23 mouse cellular contexts compared by ENCODE assay signal in genomic region chr19:18589276-18589675, GRCm38 (mm10).
"Had no signal": no experiment of that assay in that cellular context is flagged by ENCODE, and none has a peak within 500 bp of the region (broad histone marks: within the 10 kb centered on the region; RNA-seq: fewer than 3 reads in every experiment).

No protein-coding gene starts in this region.

- H3K27me3 ChIP-seq: heart, embryonic 12.5 days; hindbrain, embryonic 12.5 days; intestine, embryonic 15.5 days; limb, embryonic 12.5 days had no signal

- H3K9ac ChIP-seq: heart, embryonic 12.5 days; hindbrain, embryonic 12.5 days; hindbrain, embryonic 14.5 days; intestine, embryonic 15.5 days; limb, embryonic 12.5 days had no signal

- H3K4me1 ChIP-seq: intestine, embryonic 15.5 days had no signal

- H3K4me3 ChIP-seq: gastrocnemius, adult 2 months; heart, adult 2 months; heart, embryonic 12.5 days; hindbrain, embryonic 10.5 days; hindbrain, embryonic 12.5 days; intestine, embryonic 15.5 days; layer of hippocampus, adult 2 months; left cerebral cortex, adult 2 months; limb, embryonic 10.5 days; limb, embryonic 12.5 days had no signal

- H3K4me2 ChIP-seq: heart, embryonic 12.5 days; hindbrain, embryonic 12.5 days; hindbrain, embryonic 14.5 days; intestine, embryonic 15.5 days; limb, embryonic 12.5 days had no signal

- H3K9me3 ChIP-seq: heart, embryonic 12.5 days; hindbrain, embryonic 10.5 days; hindbrain, embryonic 12.5 days; intestine, embryonic 15.5 days; limb, embryonic 10.5 days; limb, embryonic 12.5 days had no signal

- H3K36me3 ChIP-seq: hindbrain, embryonic 10.5 days; hindbrain, embryonic 12.5 days; limb, embryonic 10.5 days; limb, embryonic 12.5 days had no signal

- H3K27ac ChIP-seq: gastrocnemius, adult 2 months; heart, adult 2 months; hindbrain, embryonic 10.5 days; hindbrain, embryonic 12.5 days; hindbrain, embryonic 14.5 days; intestine, embryonic 15.5 days; layer of hippocampus, adult 2 months; left cerebral cortex, adult 2 months; limb, embryonic 10.5 days; limb, embryonic 12.5 days had no signal

- ATAC-seq: hindbrain, embryonic 16.5 days; inflammation-experienced regulatory T-cells, adult 6 months; intestine, embryonic 15.5 days; intestine, postnatal 0 days had no signal

- DNase-seq: gastrocnemius, adult 2 months; gastrocnemius, postnatal 10 days; gastrocnemius, postnatal 25 days; heart, adult 2 months; heart, postnatal 10 days; heart, postnatal 4 days; kidney, adult 18-20 months; kidney, adult 8-10 months; kidney, postnatal 10 days; kidney, postnatal 25 days; kidney, postnatal 4 days had no signal
